Mouse (Mus musculus) heart, postnatal 0 days (tissue): ENCODE measurements around the gene Slco2b1. TPM values are rescaled to one million over a fixed set of nuclear protein-coding genes. Genes with fewer than 3 reads are reported as not detected.
A peak's percentile ranks its signal among the peaks of the same experiment; 100 is the strongest.

Source experiments
- ATAC-seq: fragments of 200-750 bp; cut with Nextera tagmentation; 2 replicates; pipeline ENCODE4 v1.8.0; 2017; ENCODE audit warnings: low read depth, moderate number of reproducible peaks, moderate library complexity; ENCODE audit not compliant: insufficient read depth
- DNase-seq: peaks from one replicate; pipeline ENCODE4 v3.0.0-alpha.2; 2016; ENCODE audit warnings: low spot score
- H3K27ac ChIP-seq: fragments of 300-500 bp; sonication (generic); 2 replicates; pipeline ENCODE4 v1.5.1; 2014; ENCODE audit warnings: low read depth, mild to moderate bottlenecking
- H3K27me3 ChIP-seq: fragments of 300-500 bp; sonication (generic); 2 replicates; pipeline ENCODE4 v1.6.1; 2014; ENCODE audit warnings: low read length, mixed read lengths; ENCODE audit not compliant: control insufficient read depth, insufficient read depth
- H3K36me3 ChIP-seq: fragments of 300-500 bp; sonication (generic); replicated peaks from 2 replicates; pipeline ENCODE4 v1.6.1; 2014; ENCODE audit warnings: low read length, mixed read lengths; ENCODE audit not compliant: control insufficient read depth, insufficient read depth
- H3K4me1 ChIP-seq: fragments of 300-500 bp; sonication (generic); 2 replicates; pipeline ENCODE4 v1.6.1; 2014; ENCODE audit warnings: antibody characterized with exemption; ENCODE audit not compliant: control insufficient read depth, insufficient read depth
- H3K4me2 ChIP-seq: fragments of 300-500 bp; sonication (generic); 2 replicates; pipeline ENCODE4 v1.6.1; 2014; ENCODE audit warnings: low read depth, mild to moderate bottlenecking, low read length, moderate library complexity
- H3K4me3 ChIP-seq: fragments of 300-500 bp; sonication (generic); 2 replicates; pipeline ENCODE4 v1.5.1; 2014; ENCODE audit warnings: low read depth, low read length
- H3K9ac ChIP-seq: fragments of 300-500 bp; sonication (generic); replicated peaks from 2 replicates; pipeline ENCODE4 v1.6.1; 2014; ENCODE audit warnings: low read depth, low read length, mixed read lengths
- H3K9me3 ChIP-seq: fragments of 300-500 bp; sonication (generic); replicated peaks from 2 replicates; pipeline ENCODE4 v1.6.1; 2016; ENCODE audit warnings: low read length; ENCODE audit not compliant: control insufficient read depth
- CTCF ChIP-seq: IDR thresholded peaks from 2 replicates; pipeline ENCODE4 v1.5.1; 2016; ENCODE audit warnings: antibody characterized with exemption, control low read depth, low read depth
- EP300 ChIP-seq: IDR thresholded peaks from 2 replicates; pipeline ENCODE4 v1.6.1; 2016; ENCODE audit warnings: antibody characterized with exemption, low read depth
- WGBS: fragments of 180-500 bp; shearing (Covaris S2); extraction: QIAGEN DNeasy Blood & Tissue Kit; methylation state at CpG from one replicate; pipeline ENCODE4 v1.1.7; 2014; 5-methylcytosine and 5-hydroxymethylcytosine counted together
- polyA plus RNA-seq: library from polyadenylated mRNA; unstranded; fragments of >200 nt; fragmentation: Nextera tagmentation; extraction: Ambion mirVana; gene quantifications from 2 replicates; pipeline ENCODE4 v1.2.1, GENCODE M21; 2015
- total RNA-seq: library from RNA; depleted of rRNA; stranded (reverse); fragments of >200 nt; gene quantifications from 2 replicates; pipeline ENCODE4 v1.2.3, GENCODE M21; 2014; ENCODE audit warnings: low replicate concordance

Gene Slco2b1
- total and polyA plus RNA-seq, 2 experiments from 2014 or later: 2.4 to 7.8 TPM

DNA sequence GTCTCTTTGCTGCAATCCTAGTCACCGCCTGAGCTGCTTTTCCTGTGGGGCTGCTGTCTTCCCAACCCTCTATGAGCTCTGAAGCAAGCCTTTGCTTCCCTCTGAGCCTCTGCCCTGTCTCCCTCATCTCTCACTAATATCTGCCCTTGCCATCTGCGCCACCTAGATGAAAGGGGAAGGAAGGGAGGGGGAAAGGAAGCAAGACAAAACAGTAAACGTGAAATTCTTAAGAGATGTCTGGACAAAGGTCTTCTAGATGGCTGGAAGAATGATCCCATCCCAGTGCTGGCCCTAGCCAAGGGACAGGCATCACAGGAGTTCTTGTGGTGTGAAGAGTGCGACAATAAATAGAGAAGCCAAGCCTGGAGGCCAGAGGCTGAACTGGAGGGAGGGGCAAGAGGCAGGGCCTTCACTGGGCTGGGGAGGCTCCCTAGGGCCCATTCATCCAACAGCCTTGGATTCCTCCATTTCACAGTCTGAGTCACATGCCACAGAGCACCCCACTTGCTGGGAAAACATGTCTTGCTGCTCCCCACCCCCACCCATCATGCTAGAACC lies 4.0 kb downstream of the Slco2b1 start:
- DNase-seq (no peak), ATAC-seq (no peak)
- no peak overlapping the region for H3K4me3 ChIP-seq
- WGBS: 37% methylated on average over 4 of the region's 4 CpGs
- peak overlapping the region; percentile 80 for H3K27ac ChIP-seq
- no peak for TF ChIP-seq CTCF
- TF ChIP-seq EP300: peak; percentile 57; the same call in 1 of the 2 replicates
- H3K4me2 ChIP-seq: no peak overlapping the region
- no peaks in the 10 kb centered on the region for H3K36me3 ChIP-seq
- no peaks in the 10 kb centered on the region for H3K9me3 ChIP-seq
- H3K4me1 ChIP-seq: 0 out of 2 replicates have a peak, but pooled peaks cover 7% of the 10 kb centered on the region
- H3K9ac ChIP-seq: no peak overlapping the region
- H3K27me3 ChIP-seq: peaks cover 16% of the 10 kb centered on the region; the same call in 1 of the 2 replicates

DNA sequence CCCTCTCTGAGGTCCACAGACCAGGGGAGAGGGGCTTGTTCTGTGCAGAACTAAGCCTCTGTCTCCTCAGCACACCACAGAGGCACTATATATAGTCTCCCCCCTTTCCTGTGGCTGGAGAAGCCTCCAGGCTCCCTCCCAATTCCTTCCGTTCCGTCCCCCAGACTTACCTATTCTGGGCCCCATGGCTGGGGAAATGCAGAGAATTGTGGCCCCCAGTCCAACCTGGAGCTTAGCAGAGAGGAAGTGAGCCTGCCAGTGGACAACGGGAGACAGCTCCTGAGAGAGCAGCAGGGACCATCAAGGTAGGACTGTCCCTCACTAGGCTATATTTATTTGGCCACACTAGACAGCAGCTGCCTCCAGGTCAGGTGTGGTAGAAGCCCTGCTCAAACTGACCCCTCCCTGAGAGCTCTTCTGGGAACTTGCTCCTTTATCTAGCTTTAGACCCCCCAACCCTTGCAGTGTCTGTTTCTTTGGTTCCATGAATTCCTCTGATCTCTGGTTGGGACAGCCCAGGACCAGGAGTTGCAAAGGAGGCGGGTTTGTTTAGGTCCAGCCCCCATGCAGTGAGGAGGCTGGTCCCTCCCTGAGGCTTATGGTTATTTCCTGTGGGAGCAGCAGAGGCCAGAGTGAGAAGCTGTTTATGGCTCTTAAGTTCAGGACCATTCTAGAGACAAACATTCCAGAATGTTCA lies 4.7 kb downstream of the Slco2b1 start:
- no peak for TF ChIP-seq EP300
- no peak for TF ChIP-seq CTCF
- ATAC-seq (peak; percentile 71), DNase-seq (peak; percentile 49)
- Histone ChIP-seq H3K9ac (no peak overlapping the region), H3K4me2 (peak overlapping the region; percentile 37), H3K9me3 (no peaks in the 10 kb centered on the region), H3K4me3 (peak overlapping the region; percentile 5; the same call in 1 of the 2 replicates), H3K27ac (peak overlapping the region; percentile 80), H3K4me1 (0 out of 2 replicates have a peak, but pooled peaks cover 7% of the 10 kb centered on the region), H3K36me3 (no peaks in the 10 kb centered on the region), H3K27me3 (peaks cover 16% of the 10 kb centered on the region; the same call in 1 of the 2 replicates)
- 35% methylated on average over 4 of the region's 4 CpGs for WGBS

DNA sequence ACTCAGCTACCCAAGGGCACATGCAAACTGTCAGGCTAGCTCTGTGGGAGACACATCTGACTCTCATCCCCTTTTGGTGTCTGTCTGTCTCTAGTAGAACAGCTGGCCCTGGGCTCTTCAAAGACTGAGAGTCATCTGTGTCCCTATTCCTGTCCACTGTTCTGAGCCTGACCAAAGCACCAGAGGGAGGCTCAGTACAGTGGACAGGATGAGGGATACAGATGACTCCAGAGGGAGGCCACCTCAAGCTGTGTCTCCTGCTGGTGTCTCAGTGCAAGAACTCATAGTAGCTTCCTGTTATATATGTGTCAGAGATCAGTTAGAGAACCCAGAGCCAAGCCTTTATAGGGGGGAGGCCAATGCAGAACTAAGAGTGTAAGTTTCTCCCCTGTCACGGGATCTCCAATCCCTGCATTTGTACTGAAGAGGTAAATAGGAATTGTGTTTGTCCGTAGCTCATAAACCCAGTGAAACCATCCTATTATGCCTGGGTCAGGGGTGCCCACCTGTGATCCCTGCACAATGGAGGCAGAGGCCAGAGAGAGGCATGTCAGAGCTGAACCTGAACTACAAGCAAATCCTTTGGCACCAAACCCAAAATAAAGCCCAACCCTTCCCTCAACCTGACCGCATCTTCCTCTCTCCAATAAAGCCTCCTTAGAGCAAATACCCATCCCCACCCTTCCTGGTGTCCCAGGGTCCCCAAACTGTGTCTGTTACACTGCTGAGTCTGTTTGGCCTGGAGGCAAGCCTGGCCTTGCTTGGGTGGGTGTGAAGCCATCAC lies 6.2 kb downstream of the Slco2b1 start:
- 0 out of 2 replicates have a peak, but pooled peaks cover 7% of the 10 kb centered on the region for H3K4me1 ChIP-seq
- peaks cover 12% of the 10 kb centered on the region; the same call in 1 of the 2 replicates for H3K27me3 ChIP-seq
- 73% methylated on average over 3 of the region's 3 CpGs for WGBS
- peak; percentile 34; the same call in 1 of the 2 replicates for ATAC-seq
- H3K4me2 ChIP-seq: peak overlapping the region; percentile 17; the same call in 1 of the 2 replicates
- H3K36me3 ChIP-seq: no peaks in the 10 kb centered on the region
- no peak overlapping the region for H3K4me3 ChIP-seq
- no peak overlapping the region for H3K9ac ChIP-seq
- no peaks in the 10 kb centered on the region for H3K9me3 ChIP-seq
- no peak for DNase-seq
- H3K27ac ChIP-seq: peak overlapping the region; percentile 37; the same call in 1 of the 2 replicates
- TF ChIP-seq EP300 (no peak), CTCF (no peak)

DNA sequence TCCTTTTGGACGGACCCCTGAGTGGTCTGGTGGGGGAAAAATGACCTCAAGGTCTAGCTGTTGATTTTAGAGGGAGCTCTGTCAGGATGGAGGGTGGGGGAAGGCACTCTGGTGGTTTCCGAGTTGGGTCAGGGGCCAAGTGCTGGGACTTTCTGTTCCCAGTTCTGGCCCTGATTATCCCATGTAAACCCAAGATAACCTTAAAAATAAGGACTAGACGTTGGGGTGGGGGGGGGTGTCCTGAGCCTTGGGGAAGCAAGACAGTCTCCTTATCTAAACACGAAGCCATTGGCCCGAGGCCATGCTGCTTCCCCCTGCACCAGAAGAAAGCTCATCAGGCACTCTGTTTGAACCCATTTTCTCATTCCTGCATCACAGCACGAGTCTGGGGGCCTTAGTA lies 8.9 kb downstream of the Slco2b1 start:
- Histone ChIP-seq H3K9ac (no peak overlapping the region), H3K36me3 (no peaks in the 10 kb centered on the region), H3K4me2 (no peak overlapping the region), H3K9me3 (no peaks in the 10 kb centered on the region), H3K4me3 (no peak overlapping the region), H3K4me1 (0 out of 2 replicates have a peak, but pooled peaks cover under 1% of the 10 kb centered on the region), H3K27ac (no peak overlapping the region), H3K27me3 (peaks cover 3% of the 10 kb centered on the region; the same call in 1 of the 2 replicates)
- no peak for TF ChIP-seq EP300
- no peak for TF ChIP-seq CTCF
- 23% methylated on average over 6 of the region's 6 CpGs for WGBS
- DNase-seq (no peak), ATAC-seq (no peak)

DNA sequence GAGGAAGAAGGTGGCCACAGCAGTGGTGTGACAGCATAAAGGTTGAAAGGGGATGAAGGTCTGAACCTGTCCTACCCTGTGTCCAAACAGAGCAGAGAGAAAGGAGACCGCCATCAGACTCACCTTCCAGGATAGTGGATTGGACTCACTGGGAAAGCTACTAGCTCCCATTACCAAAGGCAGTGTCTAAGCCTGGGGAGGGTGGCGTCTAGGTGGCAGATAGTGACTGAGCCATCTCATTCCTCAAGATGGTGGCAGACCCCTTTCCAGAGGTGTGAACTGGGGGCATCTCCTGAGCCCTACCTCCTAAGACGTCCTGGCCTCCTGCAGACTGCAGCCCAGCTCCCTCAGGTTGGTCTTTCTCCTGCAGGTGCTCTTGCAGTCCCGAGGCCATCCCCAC lies 10.5 kb downstream of the Slco2b1 start:
- Histone ChIP-seq H3K27me3 (peaks cover 3% of the 10 kb centered on the region; the same call in 1 of the 2 replicates), H3K36me3 (no peaks in the 10 kb centered on the region), H3K27ac (no peak overlapping the region), H3K4me3 (no peak overlapping the region), H3K9ac (no peak overlapping the region), H3K9me3 (no peaks in the 10 kb centered on the region), H3K4me2 (no peak overlapping the region), H3K4me1 (no peaks in the 10 kb centered on the region)
- DNase-seq (no peak), ATAC-seq (no peak)
- TF ChIP-seq EP300: no peak
- no peak for TF ChIP-seq CTCF
- 75% methylated on average over 4 of the region's 4 CpGs for WGBS
